Mouse (Mus musculus): ENCODE measurements around the gene Patz1.

DNA sequence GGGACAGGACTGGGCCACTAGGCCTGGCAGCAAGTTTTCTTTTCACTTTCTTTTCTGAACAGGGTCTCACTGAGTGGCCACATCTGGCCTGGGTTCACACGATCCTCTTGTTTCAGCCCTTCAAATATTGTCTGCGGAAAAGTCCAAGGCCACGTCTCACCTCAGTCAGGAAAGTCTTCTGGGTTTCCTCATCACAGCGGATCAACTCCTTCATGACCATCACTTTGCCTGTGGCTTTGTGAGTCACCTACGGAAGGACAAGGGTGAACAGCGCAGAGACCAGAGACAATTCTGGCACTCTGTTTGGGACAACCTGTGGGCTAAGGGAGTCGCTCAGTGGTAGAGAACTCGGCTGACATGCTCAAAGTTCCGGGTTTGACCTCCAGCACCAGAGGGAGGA is 63.5 kb downstream of the Patz1 start:
- no peak for TF ChIP-seq CTCF (conservative IDR thresholded peaks at IDR 0.05; ENCODE audit: insufficient read depth, insufficient read length, low read depth, low read length)
- TF ChIP-seq POLR2A (IDR thresholded peaks at IDR 0.05; ENCODE audit: low read depth, low read length): no peak

Measured in kidney, adult 2 months (tissue).